Mouse (Mus musculus) embryonic fibroblast, embryonic 13.5 days (primary cell): ENCODE results near the gene Cxcl3. TPM values are rescaled to one million over a fixed set of nuclear protein-coding genes. Genes with fewer than 3 reads are reported as not detected.
"Not testable (repeated sequence)": the region's sequence is repeated elsewhere in the genome, so short reads cannot be mapped to it uniquely, and the experiment has no call there.

ENCODE experiments used
- H3K27ac ChIP-seq: 2 replicates; pipeline ENCODE4 v1.5.1; 2012; ENCODE audit warnings: low read length, control low read depth, inconsistent platforms; ENCODE audit not compliant: insufficient read depth
- H3K4me1 ChIP-seq: 2 replicates; pipeline ENCODE4 v1.6.1; 2011; ENCODE audit warnings: low read length; ENCODE audit not compliant: control insufficient read depth, insufficient read depth
- H3K4me3 ChIP-seq: 2 replicates; pipeline ENCODE4 v1.5.1; 2011; ENCODE audit warnings: mild to moderate bottlenecking, control low read depth, low read length; ENCODE audit not compliant: insufficient read depth
- CTCF ChIP-seq: IDR thresholded peaks from 2 replicates; pipeline ENCODE4 v1.5.1; 2011; ENCODE audit warnings: mild to moderate bottlenecking, control low read depth, low read length, moderate library complexity, borderline replicate concordance; ENCODE audit not compliant: insufficient read depth
- POLR2A ChIP-seq: IDR thresholded peaks from 2 replicates; pipeline ENCODE4 v1.6.1; 2011; ENCODE audit warnings: low read depth, mild to moderate bottlenecking, control low read depth, low read length, moderate library complexity
- polyA plus RNA-seq: library from polyadenylated mRNA; stranded (reverse); fragments of >200 nt; gene quantifications from 2 replicates; pipeline ENCODE4 v1.2.4, GENCODE M21; 2011; ENCODE audit warnings: low read depth; ENCODE audit not compliant: missing spikeins, insufficient read length

The Cxcl3 gene
- polyA plus RNA-seq, 1 experiment: 2.8 TPM

DNA sequence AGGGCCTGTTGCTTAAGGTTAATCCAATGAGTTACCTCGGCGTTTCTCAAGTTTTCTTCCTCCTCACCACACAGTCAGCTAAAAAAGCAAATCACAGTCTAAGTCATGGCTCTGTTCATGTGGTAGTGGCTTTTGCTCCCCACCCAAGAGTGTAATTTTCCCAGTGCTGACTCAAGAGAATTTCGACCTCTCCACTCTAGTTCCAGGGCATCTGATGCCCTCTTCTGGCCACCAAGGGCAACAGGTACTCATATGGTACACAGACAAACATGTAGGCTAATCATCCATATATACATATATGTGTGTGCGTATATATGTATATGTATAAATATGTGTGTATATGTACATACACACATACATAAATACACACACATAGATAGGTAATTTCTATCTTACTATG is 2.2 kb downstream of the Cxcl3 start:
- H3K4me1 ChIP-seq: no peaks in the 10 kb centered on the region
- H3K27ac ChIP-seq: no peak overlapping the region
- TF ChIP-seq POLR2A (no peak), CTCF (no peak)
- no peak overlapping the region for H3K4me3 ChIP-seq

DNA sequence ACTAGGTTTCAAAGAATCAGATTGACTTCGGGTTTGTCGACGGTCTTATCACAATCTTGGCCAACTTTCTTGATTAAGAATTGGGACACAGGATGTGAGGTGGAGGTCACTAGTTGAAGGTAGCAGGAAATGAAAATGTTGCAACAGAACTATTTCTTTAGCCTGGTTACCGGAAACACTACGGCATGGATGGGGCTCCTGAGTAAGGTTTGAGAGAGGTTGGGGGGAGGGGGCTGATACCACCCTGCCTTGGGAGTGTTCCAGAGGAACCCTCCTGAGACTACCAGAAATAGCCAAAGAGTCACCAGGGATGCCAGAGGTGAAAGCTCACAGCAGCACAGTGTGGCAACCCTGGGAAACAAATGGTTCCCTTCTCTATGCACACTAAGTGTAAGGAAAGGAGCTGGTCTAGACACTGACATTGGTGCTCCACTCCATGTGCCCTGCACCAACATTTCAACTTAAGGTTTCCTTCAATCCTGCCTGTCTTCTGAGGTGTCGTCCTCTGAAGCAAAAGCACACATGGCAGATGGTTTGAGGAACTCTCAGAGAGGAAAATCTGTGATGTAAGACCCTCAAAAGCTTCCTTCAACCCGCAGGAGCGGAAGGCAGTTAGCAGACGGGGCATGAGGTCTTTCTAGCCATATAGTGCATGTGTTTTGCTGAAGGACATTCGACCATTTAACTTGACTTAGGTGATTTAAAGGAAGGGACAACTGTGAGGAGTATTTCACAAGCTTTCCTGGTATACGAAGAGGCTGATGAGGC is 3.6 kb downstream of the Cxcl3 start:
- Histone ChIP-seq H3K4me1 (no peaks in the 10 kb centered on the region), H3K27ac (no peak overlapping the region), H3K4me3 (no peak overlapping the region)
- TF ChIP-seq CTCF (no peak), POLR2A (no peak)

DNA sequence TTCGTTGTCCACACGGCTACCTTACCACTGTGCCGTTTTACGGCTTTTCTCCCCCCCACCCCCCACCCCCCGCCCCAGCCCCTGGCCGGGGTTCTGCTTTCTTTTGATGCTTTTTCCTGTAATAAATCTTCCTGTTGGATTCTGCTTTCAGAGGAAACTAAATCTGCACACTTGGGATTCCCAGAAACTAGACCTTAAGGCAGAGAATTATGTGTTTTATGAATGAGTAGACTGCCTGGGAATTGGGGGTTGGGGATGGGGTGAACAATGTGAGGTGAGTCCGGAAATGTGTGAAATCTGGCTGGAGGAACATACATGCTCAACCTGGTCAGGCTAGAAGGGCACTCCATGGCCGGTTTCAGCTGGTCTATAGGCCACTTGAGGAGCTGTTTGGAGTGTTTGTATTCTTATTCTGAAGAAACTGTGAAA is 4.2 kb downstream of the Cxcl3 start:
- H3K27ac ChIP-seq: no peak overlapping the region
- no peak overlapping the region for H3K4me3 ChIP-seq
- no peak for TF ChIP-seq POLR2A
- TF ChIP-seq CTCF: no peak
- no peaks in the 10 kb centered on the region for H3K4me1 ChIP-seq

DNA sequence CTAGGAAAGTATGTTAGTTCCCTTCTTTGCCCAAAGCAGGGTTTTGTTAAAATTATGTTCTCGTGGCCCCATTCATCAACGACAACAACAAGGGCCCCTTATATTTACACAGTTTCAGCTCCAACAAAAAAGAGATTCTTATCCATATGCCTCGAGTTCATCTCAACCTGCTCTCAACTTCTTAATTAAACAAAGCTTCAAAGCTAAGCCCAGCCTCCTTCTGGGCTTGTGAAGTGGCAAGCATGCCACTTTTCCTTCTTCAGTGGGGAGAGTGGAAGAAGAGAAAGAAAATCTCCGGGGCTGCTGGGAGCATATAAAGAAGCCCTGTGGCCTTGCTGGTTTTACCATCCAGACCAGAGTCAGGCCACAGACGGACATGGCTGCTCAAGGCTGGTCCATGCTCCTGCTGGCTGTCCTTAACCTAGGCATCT is 8.3 kb downstream of the Cxcl3 start, which contains the start of gene Cxcl15:
TSS of gene Cxcl15 (plus strand) at position 340 of the 431 bp plus-strand sequence.
- H3K27ac ChIP-seq: no peak within 1 kb of the TSS
- H3K4me1 ChIP-seq: no peaks in the 10 kb centered on the region
- no peak for TF ChIP-seq POLR2A
- no peak for TF ChIP-seq CTCF
- H3K4me3 ChIP-seq: no peak within 1 kb of the TSS

DNA sequence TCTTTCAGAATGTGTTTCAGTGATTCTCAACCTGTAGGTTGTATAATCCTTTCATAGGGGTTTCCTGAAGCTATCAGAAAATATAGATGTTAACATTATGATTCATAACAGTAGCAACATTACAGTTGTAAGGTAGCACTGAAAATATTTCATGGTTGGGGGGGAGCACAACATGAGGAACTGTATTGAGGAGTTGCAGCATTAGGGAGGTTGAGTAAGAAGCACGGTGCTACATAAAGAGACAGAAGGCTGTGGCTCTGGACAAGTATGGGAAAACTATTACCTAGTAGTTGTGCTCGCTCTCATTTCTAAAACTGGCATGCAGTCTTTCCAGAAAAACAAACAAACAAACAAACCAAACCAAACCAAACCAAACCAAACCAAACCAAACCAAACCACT is 9.5 kb downstream of the Cxcl3 start:
- not testable (repeated sequence) for H3K27ac ChIP-seq, H3K4me1 ChIP-seq, H3K4me3 ChIP-seq

DNA sequence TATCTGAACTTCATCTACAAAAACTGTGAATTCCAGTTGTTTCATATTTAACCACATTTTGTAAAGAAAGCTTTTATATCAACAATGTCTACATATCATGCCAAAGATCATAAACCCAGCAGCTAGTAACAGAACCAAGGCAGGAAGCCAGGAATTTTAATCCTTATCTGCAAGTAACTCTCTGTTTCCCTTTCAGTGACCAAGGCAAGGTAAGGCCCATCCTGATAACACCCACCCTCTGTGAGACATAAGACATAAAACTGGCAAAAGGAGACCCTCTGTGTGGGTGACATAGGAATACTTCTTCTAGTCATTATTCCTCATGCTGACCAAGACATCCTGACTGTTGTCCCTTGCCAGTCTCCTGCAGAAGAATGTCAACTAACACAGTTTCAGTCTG is 18.7 kb downstream of the Cxcl3 start:
- Histone ChIP-seq H3K27ac (peak overlapping the region; percentile 34; the same call in 1 of the 2 replicates), H3K4me1 (no peaks in the 10 kb centered on the region), H3K4me3 (no peak overlapping the region)
- TF ChIP-seq POLR2A (no peak), CTCF (no peak)

DNA sequence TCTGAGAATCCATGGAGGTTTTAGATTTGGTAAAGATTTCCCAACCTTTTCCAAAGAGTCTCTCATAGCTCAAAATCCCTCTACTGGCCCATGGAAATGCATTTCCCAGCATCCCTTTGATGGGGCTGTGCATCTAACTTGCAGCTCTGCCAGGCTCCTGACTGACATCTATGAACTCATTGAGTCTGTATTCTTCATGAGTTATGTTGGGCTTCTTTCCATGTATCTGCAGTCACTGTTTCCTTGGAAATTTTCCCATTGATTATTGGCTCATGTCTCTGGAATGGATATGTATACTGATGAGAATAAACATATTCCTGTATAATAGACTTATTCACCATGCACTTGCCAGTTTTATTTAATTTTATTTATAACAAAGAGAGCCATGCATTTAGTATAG is 20.1 kb downstream of the Cxcl3 start:
- H3K4me1 ChIP-seq: no peaks in the 10 kb centered on the region
- no peak overlapping the region for H3K4me3 ChIP-seq
- no peak for TF ChIP-seq CTCF
- no peak for TF ChIP-seq POLR2A

DNA sequence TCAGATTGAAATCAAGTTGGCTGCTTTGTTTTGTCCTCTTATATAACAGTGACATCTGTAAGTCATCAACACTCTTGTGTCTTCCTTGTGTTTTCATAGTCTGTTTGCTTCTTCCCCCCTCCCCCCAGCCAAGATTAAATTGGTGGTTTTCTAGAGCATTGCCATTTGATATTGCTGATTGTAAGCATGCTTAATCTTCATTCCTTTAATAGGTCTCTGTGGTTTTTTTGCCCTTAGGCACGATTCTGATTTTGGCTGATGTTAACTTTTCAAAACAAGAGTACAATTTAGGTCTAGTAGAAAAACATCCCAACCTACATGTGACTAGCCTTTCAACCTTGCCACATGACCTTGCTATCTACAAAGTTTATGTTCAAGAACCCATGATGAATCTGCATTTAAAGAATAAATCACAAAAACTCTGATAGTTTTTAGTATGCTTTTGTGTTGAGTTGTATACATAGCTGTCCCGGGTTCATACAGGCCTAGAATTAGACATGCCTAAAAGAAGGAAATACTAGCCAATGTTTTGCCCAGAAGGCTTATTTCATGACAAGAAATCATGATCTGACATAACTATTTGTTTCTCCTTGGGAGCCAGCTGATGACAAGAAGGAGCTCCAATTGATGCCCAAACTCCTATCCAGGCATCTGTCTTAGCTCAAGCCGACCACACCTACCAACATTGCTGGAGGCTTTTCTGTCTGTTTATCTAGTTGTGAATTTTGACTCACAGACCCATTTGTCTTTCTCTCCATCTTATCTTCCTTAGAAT is 21.5 kb downstream of the Cxcl3 start:
- peak overlapping the region; percentile 61 for H3K27ac ChIP-seq
- TF ChIP-seq CTCF: no peak
- no peak for TF ChIP-seq POLR2A
- no peaks in the 10 kb centered on the region for H3K4me1 ChIP-seq
- no peak overlapping the region for H3K4me3 ChIP-seq

More for the DNA sequence above, 20.1 kb downstream of the Cxcl3 start:
- peak overlapping the region; percentile 61 for H3K27ac ChIP-seq

DNA sequence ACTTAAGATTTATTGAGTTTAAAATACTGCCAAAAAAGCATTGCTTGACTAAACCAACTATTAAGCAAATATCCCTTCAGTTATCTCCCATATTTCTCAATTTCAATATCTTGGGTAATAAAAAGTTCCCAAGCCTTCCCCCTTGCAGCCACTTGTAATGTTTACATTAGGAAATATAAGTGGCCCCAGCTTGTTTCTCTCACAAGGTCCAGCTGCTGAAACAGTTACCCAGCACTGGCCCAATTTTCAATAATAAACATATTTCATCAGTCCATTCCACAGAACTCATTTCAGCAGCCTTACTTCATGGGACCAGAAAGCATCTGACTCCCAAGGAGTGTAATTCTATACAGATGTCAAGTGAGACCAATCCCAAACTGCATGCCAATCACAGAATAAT is 33.9 kb downstream of the Cxcl3 start:
- H3K4me3 ChIP-seq: no peak overlapping the region
- H3K27ac ChIP-seq: no peak overlapping the region
- H3K4me1 ChIP-seq: no peaks in the 10 kb centered on the region
- no peak for TF ChIP-seq POLR2A
- no peak for TF ChIP-seq CTCF

- H3K27ac ChIP-seq: peak overlapping the region; percentile 63
- H3K4me3 ChIP-seq: no peak overlapping the region
- no peak for TF ChIP-seq CTCF
- TF ChIP-seq POLR2A: no peak; the same call in 1 of the 2 replicates
- H3K4me1 ChIP-seq: 0 out of 2 replicates have a peak, but pooled peaks cover 9% of the 10 kb centered on the region
Observed at GRCm38 (mm10) chr5:90832145-90832767, 46.4 kb downstream of the Cxcl3 start.
